Mouse (Mus musculus) urinary bladder, postnatal 36 days (tissue): ENCODE data around the gene Vsx1.

Experiments used
- DNase-seq, 2 experiments: peaks; one replicate each; pipeline ENCODE4 v3.0.0; 2022; ENCODE audit warnings: low spot score in 2 of 2, mixed read lengths in 1 of 2

Gene Vsx1

DNA sequence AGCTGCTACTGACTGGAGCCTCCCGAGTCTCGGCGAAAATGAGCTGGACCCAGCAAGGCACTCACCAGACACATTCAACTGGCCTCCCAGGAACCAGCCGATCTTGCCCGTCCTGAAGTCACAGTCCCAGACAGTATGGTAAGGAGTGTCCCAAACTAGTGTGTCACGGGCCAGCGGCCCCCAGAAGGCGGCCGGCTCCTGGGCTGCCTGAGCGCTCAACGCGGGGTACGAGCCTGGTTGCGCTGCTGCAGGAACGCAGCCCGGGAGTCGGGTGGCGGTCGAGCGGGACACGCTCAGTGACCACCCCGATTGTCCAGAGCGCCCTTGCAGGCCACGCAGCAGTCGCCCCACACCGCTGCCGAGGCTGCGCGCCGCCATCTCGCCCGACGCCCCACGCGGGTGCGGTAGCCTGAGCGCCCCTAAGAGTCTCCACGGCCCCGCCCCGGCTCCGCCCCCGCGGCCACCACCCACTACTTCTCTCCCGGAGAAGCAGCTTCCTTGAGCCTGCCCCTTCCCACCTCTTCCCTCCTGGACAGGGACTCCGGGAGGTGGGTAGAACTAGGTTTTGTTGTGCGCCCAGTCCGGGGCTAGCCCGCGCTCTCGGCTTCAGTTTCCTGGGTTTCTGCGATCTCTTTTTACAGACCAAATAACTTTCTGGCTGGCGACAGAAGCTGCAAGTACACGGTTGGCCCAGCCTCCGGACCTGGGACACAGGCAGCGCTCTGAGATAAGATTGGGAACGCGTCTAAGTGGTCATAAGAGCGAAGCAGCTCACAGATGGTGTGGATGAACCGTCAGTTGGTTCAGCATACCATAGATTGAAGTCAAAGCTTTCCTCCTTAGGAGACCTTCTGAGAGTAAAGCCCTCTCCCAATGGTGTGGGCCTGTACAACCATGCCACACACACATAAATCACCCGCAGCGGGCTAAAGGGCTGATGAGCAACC lies 21.1 kb downstream of the Vsx1 start, which contains the start of gene Acss1:
TSS of gene Acss1 (minus strand) at position 681 of the 947 bp plus-strand sequence.
- DNase-seq = peak; percentile 40 to 62

DNA sequence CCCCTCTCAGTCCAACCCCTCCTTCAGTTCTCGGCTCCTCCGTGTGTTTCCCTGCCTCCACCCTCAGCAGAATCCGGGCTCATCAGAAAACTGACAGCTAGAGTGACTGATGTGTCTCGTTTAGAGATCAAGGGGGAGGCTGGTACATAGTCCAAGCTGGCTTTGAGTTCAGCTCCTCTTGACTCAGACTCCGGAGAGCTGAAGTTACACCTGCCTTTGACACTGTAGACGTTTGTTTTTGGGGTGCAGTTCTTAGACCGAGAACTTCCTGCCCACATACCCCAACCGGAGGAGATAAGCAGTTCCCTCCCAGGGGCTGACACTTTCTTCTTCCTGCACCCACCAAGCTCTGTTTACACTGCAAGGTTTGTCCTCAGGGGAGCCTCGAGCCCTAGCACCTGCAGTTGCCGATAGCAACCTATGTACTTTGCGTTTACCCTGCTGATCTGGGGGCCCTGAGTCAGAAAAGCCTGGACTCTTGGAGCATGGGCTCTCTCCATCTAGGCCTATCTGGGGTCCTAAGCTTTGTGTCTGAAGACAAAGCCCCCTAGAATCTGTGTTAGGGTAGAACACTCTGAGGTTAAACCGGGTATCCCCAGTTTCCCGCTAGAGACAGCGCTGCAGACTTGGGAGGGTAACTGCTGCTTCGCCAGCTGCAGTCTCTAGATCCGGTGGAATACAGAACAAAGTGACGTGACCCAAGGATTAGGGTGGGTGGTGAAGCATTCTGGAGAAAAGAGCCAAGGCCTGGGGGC lies 21.9 kb downstream of the Vsx1 start:
- no peak for DNase-seq

DNA sequence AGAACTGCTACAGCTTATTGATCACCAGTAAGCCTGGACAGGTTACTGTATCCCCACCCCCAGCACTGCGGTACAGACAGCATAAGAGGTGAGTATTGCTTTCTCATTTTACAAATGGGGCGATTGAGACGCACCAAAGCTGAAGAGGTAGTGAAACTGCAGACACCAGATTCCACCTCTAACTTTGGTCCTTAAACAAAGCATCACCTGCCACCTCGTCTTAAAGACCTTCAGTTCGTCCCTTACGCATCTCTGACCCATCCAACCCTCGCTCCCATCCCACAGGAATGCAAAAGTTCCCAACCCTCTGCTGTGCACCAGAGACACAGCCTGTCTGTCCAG lies 22.5 kb downstream of the Vsx1 start:
- DNase-seq = no peak

DNA sequence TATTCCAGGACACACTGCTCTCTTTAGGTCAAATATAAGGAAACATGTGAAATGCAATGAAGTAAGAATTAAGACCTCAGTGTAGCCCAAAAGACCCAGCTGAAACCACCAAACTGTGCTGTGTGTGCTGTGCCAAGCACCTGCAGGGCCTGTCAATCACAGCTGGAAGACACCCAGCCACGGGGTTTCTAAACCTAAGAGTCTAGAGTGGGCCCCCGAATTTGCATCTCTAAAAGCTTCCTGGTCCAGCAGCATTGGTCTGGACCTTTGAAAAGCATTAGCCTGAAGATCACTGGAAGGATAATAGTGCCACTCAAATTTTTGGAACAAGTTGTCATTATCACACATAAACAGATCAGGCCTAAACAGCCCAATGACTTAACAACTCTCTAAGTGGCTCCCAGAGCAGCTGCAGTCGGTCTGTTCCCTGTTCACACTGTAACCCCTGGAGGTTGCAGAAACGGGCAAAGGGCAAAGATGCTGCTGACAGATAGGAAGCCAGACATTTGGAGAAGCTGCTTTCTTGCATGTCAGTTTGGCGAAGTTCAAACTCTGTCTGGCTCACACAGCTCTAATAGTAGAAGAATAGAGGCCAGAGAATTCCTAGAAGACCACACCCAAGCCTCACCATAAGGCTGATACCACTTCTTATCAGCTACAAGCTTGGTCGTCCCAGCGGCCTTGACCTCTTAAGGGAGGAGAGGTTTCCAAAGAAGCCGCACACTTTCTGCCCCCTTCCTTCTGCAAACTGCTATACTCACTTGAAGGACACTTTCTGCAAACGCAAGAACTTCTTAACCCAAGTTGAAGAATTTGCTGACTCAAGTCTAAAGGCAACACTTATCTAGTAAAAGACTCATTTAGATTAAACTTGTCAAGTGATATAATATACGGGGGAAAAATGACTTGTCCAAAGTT lies 23.4 kb downstream of the Vsx1 start:
- no peak for DNase-seq

DNA sequence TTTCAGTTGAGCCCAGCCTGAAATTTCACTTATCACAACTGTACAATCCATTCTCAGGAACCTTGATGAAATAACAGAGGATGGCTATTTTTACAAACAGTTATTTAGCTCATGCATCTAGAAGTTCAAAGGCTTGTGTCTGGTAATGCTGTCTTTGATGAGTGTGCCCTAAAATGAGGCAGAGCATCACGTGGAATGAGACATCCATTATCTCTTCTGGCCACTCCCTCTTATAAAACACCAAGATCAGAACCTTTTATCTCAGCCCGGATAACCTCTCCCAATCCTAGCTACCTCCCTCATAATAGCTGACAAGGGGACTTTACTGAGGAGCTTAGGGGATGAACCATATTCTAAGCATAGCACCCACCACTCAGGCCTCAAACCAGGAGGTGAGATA lies 24.2 kb downstream of the Vsx1 start:
- DNase-seq = no peak

DNA sequence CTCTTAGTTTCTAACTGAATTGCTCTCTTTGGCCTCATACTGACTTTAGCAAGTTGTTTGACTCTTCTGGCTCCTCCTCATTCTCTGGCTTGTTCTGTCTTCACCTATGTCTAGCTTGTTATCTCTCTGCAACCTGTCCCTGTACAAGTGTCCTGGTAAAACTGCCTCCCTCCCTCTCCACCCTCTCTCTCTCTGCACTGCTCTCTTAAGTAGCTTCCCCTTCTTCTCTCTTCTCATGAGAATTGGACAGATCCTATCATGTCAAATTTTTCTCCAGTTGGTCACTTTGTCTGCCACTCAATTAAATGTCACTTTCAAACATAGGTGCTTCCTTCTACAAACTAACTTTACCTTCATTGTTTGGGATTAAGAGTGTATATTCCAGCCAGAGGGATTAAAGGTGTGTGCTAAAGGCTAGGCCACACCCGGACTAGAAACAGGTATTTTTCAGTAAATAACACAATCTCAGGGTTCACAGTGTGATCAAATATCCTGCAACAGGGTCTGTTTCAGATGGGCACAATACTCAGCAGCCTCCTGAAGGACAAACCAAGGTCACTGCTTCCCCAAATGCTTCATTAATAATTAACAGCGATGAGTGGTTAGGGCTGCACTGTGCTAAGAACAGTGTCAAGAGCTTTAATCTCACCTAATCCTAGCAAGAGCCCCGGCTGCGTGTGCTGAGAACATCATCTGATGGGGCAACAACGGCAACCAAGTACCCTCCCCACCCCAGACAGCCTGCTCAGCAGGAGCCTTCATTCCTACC lies 24.8 kb downstream of the Vsx1 start:
- DNase-seq = no peak

DNA sequence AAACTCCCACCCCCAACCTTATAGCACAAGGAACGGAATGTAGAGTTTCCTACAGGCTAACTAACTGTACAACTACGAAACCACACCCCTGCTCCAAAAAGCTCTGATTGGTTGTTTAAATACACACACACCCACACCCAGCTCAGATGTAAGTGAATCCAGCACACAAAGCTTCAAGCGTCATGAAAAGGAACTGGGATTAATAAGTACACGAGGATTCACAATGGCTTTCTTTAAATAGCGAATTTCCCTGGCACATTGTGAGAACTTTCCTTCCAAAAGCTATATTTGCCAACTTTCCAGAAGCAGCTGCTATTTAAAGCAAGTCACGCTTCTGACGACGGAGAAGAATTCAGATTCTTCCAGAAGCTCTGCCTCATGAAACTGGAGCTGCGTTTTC lies 25.9 kb downstream of the Vsx1 start:
- DNase-seq = no peak

DNA sequence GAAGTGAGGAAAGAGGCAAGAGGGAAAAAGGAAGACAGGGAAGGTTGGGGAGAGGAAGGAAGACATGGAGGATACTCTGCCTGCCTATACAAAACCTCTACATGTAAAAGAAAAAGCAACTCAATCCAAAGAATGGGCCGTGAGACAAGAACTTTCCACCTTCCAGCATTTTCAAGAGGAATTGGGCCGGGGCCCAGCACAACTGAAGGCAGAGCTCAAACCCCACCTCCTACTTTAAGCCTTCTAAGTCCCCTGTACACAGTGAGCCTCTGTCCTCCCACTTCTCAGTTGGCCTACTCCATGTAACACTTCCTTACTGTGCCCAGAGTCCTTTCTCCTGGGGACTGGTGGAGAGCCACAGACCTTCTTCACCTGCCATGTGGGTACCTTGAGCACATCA lies 27.2 kb downstream of the Vsx1 start:
- DNase-seq = no peak

DNA sequence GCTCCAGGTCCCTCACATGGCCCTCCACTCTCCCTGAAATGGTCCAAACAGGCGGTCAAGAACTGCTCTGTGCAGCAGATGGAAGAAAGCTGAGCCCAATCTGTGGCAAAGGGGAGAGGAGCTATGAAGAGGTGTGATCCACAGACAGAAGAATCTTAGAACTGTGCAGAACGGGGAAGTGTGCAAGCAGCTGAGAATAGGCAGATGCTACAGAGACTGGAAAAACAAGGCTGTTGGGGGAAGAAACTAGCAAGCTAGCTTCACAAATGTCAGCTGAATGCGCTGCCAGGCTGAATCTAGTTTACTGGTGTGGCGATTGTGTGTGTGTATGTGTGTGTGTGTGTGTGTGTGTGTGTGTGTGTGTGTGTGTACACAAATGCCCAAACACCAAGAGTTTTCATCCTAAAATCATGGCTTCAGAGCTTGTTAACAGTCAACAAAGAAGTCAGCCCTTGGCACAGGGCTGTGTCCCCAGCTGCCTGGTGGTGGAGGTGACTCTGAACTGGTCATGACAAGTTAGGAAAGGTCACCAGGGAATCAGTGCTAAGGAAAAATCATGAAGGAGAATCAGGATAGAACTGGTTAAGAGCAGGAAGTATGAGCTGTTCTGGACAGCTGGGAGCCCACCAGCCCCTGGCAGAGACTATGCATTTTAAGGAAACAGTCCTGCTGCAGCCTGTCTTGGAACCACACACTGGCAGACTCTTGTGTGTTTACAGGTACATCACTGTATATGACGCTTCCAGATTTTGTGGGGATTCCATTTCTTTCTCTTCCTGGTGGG lies 28.3 kb downstream of the Vsx1 start:
- no peak for DNase-seq

DNA sequence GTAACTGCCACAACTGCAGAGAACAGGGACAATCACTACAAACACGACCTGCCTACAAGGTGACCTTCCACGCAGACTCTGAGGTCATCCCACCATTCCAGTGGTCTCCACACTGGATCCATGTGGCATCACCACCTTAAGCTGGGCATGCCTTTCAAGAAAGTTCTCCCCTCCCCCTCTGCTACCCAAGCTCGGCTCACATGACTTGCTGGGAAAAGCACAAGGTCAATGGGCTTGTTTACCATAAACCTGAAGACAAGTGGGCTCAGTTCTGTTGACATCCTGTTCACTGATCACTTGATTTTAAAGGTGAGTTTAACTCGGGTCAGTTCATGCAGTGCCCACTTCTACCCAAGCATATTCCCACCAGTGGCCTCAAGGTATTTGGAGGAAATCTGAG lies 29.1 kb downstream of the Vsx1 start:
- no peak for DNase-seq

DNA sequence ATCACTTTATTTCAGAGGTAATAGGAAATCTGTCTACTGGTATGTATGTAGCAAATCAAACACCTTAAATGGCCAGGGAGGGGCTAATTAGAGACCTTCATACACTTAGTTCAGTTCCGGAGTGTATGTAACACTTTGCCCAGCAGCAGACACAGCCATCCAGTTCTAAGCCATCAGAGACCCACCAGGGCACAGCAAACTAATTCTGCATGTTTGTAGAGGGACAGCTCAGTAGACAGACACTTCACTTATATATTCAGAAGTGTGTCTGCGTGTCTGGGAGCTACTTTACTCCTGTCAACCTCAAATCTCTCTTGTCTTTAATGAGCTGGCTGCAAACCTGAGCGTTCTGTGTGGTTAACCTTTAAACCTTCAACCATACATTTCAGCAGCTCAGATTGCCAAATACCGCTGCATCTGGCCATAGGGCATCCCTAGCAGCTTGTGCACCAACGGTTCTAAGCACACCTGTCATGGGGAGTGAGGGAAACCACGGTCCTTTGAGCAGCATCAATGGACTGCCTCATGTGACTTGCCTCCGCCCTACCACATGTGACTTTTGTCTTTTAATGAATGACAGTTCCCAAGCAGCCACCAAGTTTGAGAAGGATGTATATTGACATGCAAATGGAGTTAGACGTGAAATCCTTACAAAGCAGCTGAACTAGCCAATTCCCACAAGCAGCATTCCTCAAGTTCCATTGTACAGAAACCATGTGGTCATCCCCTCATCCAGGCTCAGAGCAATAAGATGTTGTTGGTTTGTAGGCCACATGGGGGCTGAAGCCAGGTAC lies 32.0 kb downstream of the Vsx1 start:
- no peak for DNase-seq

DNA sequence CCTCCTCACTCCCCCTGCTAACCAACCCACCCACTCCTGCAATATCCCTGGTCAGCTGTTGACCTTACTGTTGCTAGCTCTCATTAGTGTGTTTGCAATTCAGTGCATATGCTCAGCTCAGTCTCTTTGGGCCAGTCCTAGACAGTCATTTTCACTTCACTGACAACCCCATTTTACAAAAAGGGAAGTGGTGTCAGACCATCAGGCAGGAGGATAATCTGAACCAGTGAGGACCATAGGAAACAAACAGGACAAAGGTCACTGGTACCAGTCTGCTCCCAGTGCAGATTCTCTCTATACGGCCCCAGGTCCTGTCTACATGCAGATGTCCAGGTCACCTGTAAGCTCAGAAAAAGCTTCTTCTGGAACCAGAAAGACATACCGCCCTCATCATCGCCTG lies 33.0 kb downstream of the Vsx1 start:
- no peak for DNase-seq

DNA sequence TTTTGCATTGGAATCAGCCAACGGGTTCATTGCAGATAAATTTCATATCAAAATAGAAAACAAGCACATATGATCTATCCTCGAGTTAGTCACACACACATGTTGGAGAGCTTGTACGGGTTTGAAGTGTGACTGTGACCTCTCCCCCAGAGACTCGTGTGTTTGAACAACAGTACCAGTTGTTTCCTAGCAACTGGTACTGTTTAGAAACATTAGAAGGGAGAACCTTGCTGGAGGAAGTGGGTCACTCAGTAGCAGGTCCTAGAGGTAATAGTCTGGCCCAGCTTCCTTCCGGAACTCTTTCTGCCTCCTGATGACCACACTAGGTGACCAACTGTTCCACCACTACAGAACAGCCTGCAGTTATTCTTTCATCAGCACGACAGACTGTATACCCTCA lies 33.9 kb downstream of the Vsx1 start:
- DNase-seq = no peak

DNA sequence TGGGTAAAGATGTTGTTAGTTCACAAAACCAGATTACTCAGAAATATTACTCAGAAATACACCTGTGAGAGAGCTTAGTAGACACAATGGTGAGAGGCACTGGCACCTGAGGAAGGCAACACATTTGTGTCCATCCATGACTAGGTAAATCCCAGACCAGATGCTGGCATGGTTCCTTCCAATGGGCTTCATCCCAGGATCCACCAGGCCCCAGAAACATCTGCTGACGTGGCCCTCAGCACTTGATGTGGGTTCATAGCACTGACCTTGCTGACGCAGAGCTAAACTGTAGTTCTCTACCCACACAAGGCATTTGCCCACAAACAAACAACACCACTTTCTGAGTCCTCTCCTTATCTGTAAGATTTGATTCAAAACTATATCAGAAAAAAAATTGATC lies 34.3 kb downstream of the Vsx1 start:
- no peak for DNase-seq

DNA sequence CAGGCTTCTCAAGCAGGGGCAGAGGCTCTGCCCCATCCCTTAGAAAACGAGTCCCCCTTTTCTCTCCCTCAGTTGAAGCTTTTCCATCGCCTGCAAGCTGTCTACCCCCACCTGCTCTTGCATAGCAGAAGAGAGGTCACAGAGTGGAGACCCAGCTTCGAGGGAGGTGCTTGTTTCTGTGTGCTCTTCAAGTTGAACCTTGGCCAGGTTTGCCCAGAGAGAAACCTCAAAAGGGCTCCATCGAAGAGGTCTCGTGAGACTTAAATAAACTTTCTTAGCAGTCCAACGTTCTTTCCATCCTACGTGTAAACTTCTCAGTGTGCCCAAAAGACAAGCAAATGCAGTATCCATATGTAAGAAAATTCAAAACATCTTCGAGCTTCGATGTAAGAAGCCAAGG lies 37.8 kb downstream of the Vsx1 start:
- DNase-seq = no peak

DNA sequence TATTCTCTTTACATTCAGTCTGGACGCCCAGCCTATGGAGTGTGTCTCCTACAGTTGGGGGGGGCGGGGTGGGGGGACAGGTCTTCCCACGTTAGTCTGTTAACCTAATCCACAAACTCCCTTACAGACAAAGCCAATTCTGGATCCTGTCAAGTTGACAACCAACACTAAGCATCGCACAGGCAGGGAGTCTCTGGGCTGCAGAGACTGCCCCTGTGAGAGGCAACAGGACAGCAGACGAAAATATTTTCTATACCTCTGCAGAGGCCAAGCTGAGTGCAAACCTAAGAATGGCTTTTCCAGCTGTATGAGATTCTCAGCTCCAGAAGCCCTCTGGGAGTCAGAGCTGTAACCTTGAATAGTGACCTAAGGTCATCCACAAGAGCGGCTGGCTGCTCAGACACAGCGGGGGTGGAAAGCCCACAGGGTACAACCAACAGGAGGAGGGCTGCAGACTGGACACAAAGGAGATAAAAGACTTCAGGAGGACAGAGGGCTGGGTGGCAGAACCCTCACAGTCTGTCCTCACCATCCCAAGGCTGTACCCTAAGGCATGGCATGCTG lies 38.6 kb downstream of the Vsx1 start:
- no peak for DNase-seq

DNA sequence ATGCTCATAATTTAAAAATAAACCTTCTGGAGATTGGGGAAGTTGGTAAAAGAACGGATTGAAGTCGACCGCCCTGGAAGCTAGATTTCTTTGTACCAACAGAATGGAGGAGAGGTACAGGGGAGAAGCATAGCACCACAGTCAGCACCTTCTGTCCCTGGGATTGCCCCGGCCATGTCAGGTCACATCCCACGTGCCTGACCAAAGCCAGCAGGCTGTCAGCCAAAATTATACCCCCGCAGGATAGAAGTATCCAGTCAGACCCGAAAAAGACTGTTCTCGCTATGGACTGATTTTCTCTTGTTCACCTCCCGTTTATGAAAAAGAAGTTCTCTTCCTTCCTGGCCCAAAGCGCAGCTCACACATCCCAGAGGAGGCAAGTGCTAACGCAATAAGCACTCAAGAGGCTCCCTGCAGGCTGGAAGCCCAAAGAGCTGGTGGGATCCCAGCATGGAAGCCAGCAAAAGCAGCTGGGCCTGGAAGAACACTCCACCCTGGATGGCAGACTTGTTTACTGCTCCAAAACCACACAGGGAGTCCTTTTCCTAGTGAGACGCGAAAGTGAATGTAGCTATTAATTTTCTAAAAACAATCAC lies 40.8 kb downstream of the Vsx1 start:
- no peak for DNase-seq

DNA sequence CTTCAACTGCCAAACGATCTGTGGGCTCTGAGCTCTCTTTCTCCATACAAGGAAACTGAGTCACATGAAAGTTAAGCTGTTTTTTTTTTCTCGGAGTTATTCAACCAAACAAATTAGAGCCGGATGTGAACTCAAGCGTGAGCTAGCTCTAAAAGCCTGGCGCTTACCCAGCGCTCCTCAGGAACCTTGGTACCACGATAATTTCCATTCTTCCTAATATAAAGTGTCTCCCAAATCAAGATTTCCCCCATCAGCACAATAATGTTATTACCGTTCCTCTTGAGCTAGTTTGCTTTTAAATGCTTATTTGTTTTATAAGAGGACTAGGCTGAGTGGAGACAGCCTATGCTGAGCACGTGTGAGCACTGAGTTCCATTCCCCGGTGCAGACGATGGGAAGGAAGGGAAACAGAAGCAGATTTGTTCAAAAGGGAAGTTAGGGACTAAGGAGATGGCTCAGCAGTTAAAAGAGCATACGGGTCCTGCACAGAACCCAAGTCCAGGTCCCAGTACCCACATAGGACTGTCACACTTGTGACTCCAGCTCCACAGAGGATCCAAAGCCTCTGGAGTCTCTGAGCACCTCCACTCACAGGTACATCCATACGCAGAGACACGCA lies 41.4 kb downstream of the Vsx1 start:
- DNase-seq = no peak
